Mouse (Mus musculus) ES-CJ7 (cell line): ENCODE measurements at regions not wholly inside any gene's neighbourhood (a gene's known extent, or its start where the extent isn't known, plus 50 kb on each side); places are given as distances from the start of the nearest gene placed in this dataset.
"Not testable (repeated sequence)": the region's sequence is repeated elsewhere in the genome, so short reads cannot be mapped to it uniquely, and the experiment has no call there.

Experiments
- DNase-seq: peaks from one replicate; pipeline ENCODE4 v3.0.0; 2011; ENCODE audit warnings: low read depth, low spot score

DNA sequence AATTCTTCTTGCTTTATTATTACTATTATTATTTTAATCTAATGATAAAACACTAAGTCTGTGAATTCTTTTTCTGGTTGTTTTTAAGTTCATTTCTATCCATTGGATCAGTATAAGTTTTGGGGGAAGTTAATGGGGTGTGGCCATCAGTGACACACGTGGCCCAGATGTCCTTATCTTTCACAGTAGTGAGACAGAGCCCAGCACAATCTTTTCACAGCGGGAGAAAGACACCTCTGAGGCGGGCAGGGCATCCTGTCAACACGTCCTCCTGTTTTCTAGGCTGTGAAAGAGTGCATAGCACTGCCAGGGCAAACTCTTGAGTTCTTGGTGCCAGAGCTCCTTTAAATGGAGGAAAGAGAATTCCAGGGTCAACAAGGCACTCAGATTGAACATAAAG lies 162.1 kb downstream of the Ifng start:
- DNase-seq, result no peak

DNA sequence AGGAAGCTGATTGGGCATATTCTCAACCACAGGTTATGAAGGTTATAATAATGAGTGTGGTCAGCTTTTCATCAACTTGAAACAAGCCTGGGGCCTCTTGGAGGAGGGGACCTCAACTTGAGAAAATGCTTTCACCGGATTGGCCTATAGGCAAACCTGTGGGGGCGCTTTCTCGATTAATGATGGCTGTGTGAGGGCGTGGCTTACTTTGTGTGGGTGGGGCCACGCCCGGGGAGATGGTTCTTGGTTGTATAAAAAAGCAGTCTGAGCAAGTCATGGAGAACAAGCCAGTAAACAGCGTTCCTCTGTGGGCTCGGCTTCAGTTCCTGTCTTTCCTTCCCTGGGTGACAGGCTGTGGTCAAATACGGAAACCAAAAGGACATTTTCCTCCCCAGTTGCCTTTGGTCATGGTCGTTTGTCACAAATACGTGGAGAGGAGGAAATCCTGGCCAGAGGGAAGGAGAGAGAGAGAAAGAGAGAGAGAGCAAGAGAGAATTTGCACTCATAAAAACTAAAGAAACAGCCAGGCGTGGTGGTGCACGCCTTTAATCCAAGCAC lies 163.1 kb downstream of the Ifng start:
- no peak for DNase-seq

DNA sequence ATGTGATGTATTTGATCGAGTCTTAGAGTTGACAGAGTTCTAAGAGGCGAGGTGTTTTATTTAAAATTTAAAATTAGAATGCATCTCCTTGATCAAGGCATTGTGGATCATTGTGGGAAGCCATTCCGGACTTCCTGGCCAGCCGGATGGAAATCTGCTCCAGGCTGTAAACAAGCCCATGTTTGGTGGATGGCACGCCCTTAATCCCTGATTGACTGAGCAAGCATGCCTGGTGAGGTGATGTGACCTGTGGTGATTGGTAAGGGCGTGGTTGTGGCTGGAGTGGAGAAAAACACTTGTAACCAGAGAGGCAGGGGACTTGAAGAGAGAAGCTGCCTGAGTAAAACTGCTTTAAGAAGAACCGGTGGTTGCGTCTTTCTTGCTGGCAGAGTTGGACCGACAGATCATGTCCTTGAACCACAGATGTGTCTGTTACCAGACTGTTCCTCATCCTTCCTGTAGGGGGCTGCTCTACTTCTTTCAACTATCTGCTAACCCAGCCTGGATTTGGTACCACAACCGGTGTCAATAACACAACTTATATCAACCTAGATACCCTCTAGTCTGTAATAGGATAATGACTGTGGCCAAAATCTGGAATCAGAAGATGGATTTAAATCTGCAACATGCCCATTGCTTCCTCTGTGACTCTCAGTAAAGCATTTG lies 164.4 kb downstream of the Ifng start:
- no peak for DNase-seq

DNA sequence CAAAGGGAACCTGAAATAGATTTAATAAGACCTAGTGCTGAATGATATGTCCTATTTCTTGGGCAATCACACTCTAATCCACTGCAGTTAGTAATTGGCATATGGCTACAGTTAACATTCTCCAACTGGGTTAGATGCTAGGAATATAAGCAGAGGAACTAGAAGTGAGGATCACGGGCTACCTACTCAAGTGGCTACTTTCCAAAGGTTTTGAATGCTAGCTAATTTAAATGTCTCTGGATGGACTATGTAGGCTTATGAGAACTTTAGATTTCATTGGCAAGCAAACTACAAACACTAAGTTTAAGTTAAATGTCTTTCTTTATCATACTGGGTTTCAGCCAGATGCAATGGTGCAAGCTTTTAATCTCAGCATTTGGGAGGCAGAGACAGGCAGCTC lies 166.6 kb downstream of the Ifng start:
- no peak for DNase-seq

DNA sequence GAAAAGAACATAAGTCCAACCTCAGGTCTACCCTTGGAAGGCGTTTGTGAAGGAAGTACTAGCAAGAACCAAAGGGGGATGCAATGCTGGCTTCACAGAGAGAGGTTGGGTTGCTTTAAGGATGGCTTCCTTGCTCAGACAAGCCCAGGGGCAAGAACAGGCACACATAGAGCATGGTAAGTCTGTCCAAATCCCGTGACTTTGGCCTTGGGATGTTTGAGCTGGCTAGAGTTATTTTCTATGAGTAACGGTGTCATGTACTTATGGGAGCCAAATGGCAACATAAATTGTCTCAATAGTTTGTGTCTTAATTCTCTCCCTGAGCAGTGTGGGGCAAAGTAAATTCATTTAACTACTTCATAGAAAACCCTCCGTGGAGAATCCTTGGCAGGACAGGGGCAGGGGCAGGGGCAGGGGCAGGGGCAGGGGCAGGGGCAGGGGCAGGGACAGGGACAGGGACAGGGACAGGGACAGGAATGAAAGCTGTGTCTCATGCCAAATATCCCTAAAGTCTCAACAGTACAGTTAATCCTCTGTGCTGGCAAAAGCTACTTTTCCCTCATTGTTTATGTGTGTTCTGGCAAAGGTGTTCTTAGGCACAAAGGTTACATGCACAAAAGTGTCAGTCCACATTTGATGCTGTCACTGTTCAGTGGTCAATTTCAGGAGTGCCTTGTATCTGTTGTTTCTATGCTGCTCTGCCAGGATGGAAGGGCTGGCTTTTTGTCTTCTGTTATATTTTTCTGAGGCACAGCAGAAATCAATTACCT lies 167.7 kb downstream of the Ifng start:
- DNase-seq, result no peak

DNA sequence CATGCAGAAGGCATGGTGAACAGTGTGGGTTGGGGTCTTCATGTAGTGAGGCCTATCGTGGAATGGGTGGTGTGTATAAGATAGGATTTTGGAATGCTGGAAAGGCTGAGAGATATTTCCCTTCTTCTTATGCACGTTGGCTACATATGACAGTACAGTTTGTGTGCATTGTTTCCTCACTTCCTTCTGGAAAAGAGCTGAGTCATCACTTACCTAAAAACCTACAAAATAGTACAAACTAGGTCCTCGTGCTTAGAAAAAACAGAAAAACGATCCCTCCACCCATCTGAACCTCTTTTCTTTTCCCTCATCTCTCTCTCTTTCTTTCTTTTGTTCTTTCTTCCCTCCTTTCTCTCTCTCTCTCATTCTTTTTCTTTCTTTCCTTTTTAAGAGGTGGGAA lies 168.3 kb downstream of the Ifng start:
- DNase-seq, result no peak

DNA sequence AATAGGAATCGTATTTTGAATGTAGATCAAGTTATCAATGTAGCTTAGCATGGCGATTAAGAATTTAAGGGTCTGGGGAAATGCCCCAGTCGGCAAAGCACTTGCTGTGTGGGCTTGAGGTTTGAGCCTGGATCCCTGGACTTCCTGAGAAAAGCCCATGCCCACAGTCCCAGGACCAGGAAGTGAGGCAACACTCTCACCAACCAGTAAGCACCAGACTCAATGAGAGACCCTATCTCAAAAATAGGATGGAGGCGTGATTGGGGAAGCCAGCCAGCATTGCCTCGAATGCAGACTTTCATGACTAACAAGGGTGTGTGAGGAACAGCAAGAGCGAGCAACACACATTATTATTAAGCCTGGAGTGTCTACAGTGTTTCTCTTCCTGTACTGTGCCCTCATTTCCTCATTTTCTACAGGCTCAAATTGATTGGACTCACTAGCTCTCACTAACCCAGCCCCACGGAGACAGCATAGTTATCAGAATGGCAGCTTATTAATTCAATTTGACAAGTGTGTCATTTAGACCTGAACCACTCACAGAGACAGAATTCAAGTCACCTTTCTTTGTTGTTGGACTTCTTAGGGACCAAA lies 170.1 kb downstream of the Ifng start:
- no peak for DNase-seq

DNA sequence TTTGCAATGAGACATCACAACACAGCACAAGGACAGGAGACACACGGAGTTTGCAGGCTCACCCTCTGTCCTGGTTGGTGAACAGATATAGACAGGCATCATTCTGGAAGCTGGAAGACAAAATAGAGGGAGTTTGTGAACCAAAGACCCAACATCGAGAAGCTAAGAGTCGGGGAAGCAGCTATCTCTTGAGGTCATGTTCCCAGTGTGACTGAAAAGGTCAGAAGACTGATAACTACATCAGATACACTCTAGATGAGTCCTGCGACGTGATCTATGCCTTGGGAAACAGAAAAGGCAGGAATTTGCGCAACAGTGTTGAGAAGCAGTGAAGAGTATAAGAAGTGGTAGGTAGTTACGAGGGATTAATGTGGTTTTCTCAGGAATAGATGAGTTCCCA lies 171.2 kb downstream of the Ifng start:
- DNase-seq, result no peak

DNA sequence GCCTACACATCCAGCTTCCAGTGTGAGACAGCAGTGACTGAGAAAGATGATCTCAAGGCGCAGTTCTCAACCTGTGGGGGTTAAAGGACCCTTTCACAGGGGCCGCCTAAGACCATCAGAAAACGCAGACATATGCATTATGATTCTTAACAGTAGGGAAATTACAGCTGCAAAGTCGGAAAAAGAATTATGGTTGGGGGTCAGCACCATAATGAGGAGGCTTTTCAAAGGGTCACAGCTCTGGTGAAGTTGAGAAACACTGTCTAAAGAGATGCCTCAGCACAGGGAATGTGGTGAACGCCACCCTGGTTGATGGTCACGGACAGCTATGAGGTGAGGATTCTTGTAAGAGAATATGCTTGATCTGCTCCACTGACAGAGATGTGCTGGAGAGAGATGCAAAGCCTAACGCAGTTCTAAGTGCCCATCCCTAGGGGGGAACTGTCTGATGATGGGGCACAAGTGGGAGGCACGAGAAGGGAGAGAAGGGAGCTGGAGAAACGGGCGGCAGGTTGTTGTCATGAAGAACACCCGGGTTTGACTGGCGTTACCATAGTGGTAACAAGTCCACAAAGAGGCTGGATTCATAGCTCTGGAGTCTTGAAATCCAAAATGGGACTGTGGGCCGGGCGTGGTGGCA lies 172.3 kb downstream of the Ifng start:
- DNase-seq, result no peak

DNA sequence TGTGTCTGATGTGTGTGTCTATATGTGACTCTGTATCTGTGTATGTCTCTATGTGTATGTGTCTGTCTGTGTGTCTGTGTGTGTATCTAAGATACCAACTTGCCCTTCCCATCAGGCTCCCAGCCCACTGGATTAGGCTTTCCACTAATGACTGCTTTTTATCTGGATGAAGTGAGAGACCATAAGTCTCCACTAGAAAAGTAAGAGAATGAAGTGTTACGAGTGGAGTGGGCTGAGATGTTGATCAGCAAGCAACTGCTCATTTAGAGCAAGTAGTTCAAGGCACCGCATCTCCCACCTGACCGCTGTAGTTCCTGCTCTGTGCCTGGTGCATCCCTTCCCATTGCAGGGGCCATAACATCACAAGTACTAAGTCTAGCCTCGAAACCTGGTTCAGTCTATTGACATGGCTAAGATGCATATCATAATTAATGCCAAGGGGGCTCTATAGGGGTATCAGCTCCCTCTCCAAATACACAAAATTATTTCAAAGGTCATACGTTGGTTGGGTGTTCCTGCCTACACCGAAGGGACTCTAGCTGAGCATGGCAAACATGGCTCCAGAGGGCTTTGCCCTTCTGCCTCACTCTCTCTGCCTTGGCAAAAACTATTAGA lies 173.5 kb downstream of the Ifng start:
- DNase-seq, result no peak

DNA sequence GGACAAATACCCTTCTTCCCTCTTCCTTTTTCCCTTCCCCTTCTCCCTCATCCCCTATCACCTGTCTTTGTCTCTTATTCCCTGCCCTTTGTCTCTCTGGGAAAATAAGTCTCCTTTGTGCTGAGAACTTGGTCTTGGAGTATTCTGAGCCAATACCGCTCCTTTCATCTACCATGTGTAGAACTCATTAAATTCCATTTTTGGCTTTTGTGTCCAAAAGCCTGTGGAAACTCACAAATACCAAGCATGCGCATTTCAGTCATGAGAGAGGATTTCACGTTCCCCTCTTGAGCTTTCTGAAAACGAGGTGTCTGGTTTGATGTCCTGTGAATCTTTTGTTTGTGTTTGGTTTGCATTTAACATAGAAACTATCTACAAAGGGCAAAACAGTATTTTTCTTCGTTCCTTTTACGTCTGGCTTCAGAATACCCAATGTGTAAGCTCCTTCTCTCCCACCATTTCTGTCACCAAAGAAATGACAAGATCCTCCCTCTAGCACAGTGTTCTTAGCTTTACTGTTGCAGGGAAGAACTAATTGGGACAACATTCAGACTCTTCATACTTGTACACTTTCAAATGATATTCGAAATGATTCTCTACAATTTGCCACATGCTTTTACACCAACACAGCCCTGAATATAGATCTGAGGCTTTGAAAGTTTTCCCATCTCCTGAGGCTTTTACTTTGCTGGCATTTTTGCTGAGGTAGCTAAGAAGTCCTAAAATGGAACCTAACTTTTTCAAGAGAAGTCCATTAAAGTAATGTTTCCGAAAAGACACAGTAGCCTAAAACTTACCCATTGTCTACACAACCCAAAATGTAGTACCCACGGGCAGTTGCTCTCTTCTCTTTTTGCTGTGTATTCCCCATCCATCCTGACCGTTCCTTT lies 174.5 kb downstream of the Ifng start:
- DNase-seq, result no peak

DNA sequence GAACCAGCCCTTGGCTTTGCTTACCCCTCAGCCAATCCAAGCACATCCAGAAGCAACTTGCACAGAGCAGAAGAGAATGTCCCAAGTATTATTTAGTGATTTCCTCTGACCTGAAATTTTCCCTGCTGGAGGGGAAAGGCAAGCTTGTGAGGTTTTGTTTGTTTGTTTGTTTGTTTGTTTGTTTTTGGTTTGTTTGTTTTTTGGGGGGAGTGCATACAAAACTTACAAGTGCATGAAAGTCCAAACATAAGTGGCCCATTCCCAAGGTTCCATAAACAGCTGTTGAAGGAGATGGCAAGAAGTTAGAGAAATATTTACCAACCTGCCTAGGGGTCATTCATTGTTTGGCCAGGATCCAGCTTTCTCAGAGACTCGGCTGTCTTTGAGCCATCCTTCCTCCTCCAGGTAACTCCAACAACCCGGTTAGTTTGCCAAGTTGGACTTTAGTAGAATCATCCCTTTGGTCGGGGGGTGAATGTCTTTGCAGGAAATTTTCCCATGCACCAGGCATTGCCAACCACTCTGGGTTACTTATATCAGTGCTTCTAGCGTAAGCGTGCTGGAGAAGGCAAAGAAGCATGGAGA lies 175.3 kb downstream of the Ifng start:
- no peak for DNase-seq

DNA sequence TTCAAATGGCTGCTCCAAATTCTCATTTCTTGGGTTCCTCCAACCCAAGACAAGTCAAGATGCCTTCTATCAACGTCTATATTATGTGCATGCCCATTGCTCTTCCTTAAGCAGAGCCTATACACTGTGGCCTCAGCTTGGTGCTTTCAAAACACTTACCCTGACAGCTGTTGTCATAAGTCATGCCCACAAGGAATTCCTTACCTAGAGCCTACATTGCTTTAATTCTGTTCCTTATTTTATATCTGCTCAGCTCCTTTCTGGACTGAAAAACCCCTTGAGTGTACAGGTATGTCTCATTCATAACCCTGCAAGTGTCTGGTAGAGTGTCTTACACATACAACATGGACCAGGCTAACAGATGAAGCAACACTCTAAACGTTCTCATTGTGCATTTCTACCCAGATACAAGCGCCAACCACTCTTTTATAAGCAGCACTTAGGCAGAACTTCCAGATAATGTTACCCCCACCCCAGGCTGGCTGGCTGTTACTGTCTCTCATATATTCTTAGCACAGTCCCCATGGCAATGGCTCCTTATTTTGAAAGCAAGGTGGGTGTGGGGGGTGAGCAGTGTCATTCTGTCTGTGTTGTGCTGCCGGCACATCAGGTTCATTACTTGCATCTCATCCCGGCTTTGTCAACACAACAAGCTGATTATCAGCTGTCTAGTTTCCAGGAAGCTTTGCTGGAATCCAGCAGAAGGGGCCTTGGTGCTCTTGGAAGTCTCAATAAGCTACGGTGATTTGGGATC lies 176.6 kb downstream of the Ifng start:
- no peak for DNase-seq

DNA sequence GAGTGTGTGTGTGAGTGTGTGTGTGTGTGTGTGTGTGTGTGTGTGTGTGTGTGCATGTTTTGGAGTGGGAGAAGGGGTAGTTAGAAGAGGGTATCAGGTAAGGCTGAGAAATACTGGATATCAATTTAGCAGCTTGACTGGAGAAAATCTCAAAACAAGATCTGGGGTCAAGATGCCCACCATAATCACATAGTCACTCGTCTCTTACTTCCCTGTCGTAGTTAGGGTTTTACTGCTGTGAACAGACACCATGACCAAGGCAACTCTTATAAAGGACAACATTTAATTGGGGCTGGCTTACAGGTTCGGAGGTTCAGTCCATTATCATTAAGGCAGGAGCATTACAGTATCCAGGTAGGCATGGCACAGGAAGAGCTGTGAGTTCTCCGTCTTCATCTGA lies 177.4 kb downstream of the Ifng start:
- not testable (repeated sequence) for DNase-seq

DNA sequence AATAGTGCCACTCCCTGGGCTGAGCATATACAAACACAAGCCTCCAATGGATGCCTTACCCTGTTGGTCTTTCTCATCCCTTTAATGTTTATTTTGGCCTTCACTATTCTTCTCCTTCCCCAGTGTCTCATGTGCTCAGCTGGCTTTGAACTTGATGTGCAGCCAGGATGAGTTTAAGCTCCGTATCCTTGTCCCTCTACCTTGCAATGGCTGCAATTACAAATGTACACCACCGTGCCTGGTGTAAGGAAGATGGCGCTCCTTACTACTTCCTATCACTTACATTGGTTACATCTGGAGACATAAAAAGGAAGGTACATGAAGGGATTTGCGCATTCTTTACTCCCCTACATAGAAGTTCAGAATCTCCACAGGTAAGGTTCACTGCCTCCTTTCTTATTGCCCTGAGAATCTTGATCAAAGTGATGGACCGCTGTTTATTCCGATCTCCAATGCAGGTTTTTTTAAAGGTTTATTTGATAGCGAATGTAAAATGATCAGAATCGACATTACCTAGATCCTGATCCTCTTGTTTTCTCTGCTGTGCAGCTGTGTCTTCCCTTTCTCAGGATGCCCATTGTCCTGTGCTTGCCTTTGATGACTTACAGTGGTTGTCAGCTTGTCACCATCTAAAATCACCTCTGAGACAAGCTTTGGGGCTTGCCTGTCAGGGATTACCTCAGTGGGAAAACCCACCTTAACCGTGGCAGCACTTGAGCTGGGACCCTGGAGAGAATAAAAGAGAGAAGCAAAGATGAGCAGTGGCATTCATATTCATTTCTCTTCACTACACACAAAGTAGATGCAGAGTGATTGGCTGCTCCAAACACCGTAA lies 178.1 kb downstream of the Ifng start:
- no peak for DNase-seq

DNA sequence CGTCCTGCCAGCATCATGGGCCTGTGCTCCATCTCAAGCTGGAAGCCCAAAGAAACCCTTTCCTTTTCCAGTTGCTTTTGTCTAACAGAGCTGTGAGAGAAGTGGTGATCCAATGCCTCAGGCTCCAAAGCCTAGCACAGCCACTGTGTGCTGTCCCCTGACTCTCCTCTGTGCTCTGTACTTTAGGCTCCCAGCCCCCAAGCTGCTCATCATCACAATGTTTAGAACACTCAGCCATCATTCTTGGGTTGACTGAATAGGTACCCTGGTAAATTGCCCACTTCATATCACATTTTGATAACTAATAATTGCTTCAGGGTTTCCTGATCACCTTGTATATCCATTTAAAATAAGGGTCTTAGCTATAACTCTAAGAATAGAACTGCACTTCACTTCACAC lies 178.8 kb downstream of the Ifng start:
- no peak for DNase-seq

DNA sequence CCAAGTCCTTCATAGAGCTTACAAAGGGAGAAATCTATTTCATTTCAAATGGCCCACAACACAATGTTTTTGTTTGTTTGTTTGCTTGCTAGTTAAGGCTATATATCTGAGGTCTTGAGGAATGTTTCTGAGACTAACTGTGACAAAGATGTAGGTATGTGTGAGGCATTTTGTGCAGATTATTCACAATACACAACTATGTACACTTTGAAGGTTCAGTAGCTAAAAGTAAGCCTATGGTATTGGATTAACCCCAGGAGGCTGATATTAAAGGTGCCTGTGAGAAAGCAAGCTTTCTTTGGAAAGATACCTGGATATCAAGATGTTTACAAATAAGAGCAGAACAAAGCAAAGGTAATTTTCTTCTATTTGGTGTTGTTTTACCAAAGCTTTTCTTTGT lies 179.8 kb downstream of the Ifng start:
- DNase-seq, result no peak

DNA sequence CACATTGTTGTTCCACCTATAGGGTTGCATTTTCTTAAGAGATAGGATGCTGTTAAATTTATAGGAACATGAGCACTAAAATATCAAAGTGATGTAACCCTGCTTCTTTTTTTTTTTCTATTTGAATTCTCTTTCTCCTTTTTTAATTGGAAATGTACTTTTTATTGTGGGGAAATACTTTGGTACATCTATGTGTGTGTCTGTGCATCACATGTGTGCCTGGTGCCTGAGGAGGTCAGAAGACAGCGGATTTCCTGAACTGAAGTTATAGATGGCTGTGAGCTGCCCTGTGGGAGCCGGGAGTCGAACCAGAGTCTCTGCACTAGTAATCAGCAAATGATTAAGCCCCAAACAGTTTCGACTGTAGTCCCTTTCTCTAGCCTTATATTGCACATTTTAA lies 180.7 kb downstream of the Ifng start:
- no peak for DNase-seq

DNA sequence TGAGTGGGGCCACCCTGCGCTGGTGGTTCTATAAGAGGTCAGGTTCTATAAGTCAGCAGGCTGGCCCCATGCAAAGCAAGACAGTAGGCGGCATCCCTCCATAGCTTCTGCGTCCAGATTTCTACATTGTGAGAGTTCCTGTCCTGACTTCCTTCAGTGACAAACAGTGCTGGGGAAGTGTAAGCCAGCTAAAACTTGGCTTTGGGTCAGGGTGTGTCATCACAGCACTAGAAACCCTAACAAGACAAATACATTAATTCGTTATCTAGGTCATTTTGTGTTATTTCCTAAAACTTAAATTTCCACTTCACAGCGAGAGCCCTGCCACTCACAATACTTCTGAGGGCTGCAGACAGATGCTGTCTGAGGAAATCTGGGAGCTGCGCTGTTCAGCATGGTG lies 181.3 kb downstream of the Ifng start:
- no peak for DNase-seq
